ENCODE assay signal across 7 mouse cellular contexts in the genomic region with DNA sequence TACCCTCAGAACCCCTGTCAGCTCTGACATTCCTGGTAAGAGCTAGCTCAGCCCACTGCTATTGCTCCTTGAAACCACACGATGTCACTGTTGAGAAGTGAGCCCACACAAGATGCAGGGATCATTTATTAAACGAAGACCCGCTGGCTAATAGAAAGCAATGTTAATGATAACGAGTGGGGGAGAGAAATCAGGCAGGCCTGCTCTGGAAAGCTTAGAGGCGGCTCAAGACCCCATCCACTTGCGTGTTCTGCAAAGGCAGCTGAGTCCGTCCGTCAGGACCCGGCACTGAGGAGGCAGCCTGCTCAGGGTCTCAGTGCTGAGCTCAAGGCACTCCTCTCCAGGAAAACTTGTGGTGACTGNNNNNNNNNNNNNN. TPM values are rescaled to one million over a fixed set of nuclear protein-coding genes. Genes with fewer than 3 reads are reported as not detected.
DNase-seq lines count a peak whose midpoint lies in the region; TF ChIP-seq lines count a peak whose summit lies in the region.

No protein-coding gene starts in this region.

- no peaks in the 10 kb centered on the region for H3K9me3 ChIP-seq in CH12.LX (replicated peaks; ENCODE audit: low read length)

- peaks cover 2% of the 10 kb centered on the region for H3K27me3 ChIP-seq in CH12.LX (replicated peaks)

- dilution Hi-C loops in CH12.LX (cut with MboI; ENCODE audit: extremely low pct_ligation_motif_present, extremely low pct_unique_long_range_greater_than_20kb, low sequenced_read_pairs): no loop called here

- peak; percentile 26 to 76; a peak in 3 of 4 replicates for TF ChIP-seq CTCF in CH12.LX (conservative IDR thresholded peaks at IDR 0.05 in 1 of 2, IDR thresholded peaks at IDR 0.05 in 1 of 2; ENCODE audit: low read depth in 2 of 2, low read length in 2 of 2)

- H3K27ac ChIP-seq in CH12.LX (ENCODE audit: insufficient read depth, low read depth): no peak overlapping the region

- H3K9ac ChIP-seq in CH12.LX (ENCODE audit: insufficient read depth, low read depth): no peak overlapping the region

- TF ChIP-seq POLR2A in CH12.LX (IDR thresholded peaks at IDR 0.05; ENCODE audit: low read depth, low read length): no peak

- peak; percentile 20 to 33 for DNase-seq in B cell, adult 2 months
- DNase-seq in CH12.LX (ENCODE audit: extremely low read depth): peak; percentile 44
- DNase-seq in embryo, embryonic 10 days (ENCODE audit: low spot score): peak; percentile 91
- DNase-seq in heart, postnatal 10 days: peak; percentile 30 to 51
- DNase-seq in layer of hippocampus, postnatal 10 days (ENCODE audit: low spot score in 2 of 2): peak; percentile 39 to 51
- DNase-seq in mesoderm, embryonic 11.5 days (ENCODE audit: low read depth, low spot score): peak; percentile 84
- DNase-seq in thymus, postnatal 25 days: peak; percentile 8

- peak overlapping the region; percentile 45 for H3K4me2 ChIP-seq in CH12.LX (ENCODE audit: insufficient read depth, low read depth, poor library complexity, severe bottlenecking)

- peak overlapping the region in 1 of 3 experiments; percentile 23 for H3K4me3 ChIP-seq in CH12.LX (replicated peaks in 1 of 3; ENCODE audit: low read depth in 2 of 3, low read length in 2 of 3, poor library complexity in 1 of 3)

- no peaks in the 10 kb centered on the region for H3K36me3 ChIP-seq in CH12.LX (replicated peaks in 1 of 2; ENCODE audit: control insufficient read depth in 1 of 2, insufficient read depth in 1 of 2, low read length in 1 of 2)

- no peaks in the 10 kb centered on the region for H3K79me2 ChIP-seq in CH12.LX (replicated peaks; ENCODE audit: control insufficient read depth, extremely low read depth, insufficient read depth, poor library complexity, severe bottlenecking)

- TF ChIP-seq EP300 in CH12.LX (IDR thresholded peaks at IDR 0.05; ENCODE audit: low read length): no peak

- in situ Hi-C loops in CH12.LX (cut with MboI; ENCODE audit: low pct_ligation_motif_present, low pct_unique_long_range_greater_than_20kb, low sequenced_read_pairs): loop anchor here (25.0 kb wide), 1 partner anchor 568 kb away; no protein-coding TSS in a partner anchor

- peaks cover 3 to 8% of the 10 kb centered on the region in 2 experiments; a peak in 2 of 4 replicates for H3K4me1 ChIP-seq in CH12.LX (ENCODE audit: control insufficient read depth in 1 of 2, insufficient read depth in 2 of 2)

- peak; percentile 57 for TF ChIP-seq RAD21 in CH12.LX (IDR thresholded peaks at IDR 0.05; ENCODE audit: low read depth, low read length)

- intact Hi-C loops in heart, postnatal 10 days (cut with DNase I): loop anchor here (1.0 kb wide), 1 partner anchor 545 kb away; no protein-coding TSS in a partner anchor

TF ChIP-seq in CH12.LX, 34 proteins besides CTCF, POLR2A, EP300 and RAD21:
- TF ChIP-seq UBTF (IDR thresholded peaks at IDR 0.05; ENCODE audit: low read depth, low read length) (no peak), SMC3 (IDR thresholded peaks at IDR 0.05; ENCODE audit: low read depth, low read length) (peak; percentile 54)

RNA-seq across cellular contexts. Expression of a gene that starts 15.5 kb away (rescaled TPM):
- total RNA-seq in CH12.LX (2012; rRNA removed) (not detected in 2 replicates), CH12.LX (2014; rRNA removed) (not detected in 2 replicates)
- not detected in 2 replicates for polyA plus RNA-seq in CH12.LX (2012; ENCODE audit: insufficient read length, low read depth)
- total RNA-seq in heart, postnatal 10 days (2021): not detected
- 1 to 10 TPM in 1 of 2 experiments, under 1 TPM in 1; 0.56 to 1.0 TPM for total RNA-seq in layer of hippocampus, postnatal 10 days (2021)

Comparison
In these comparisons a context has a peak if more than half of its experiments do, and no peak if none do; other contexts are left out.
1. DNase-seq: peak in every context shown above with its lines; median percentile 91 in embryo, embryonic 10 days; 84 in mesoderm, embryonic 11.5 days; 45 in layer of hippocampus, postnatal 10 days; 44 in CH12.LX; 40 in heart, postnatal 10 days; 26 in B cell, adult 2 months; 8 in thymus, postnatal 25 days.